Mouse (Mus musculus): ENCODE results near the gene S1pr4. TPM values are rescaled to one million over a fixed set of nuclear protein-coding genes. Genes with fewer than 3 reads are reported as not detected.

S1pr4 gene
- polyA plus RNA-seq, 2 experiments: 1.5 to 1.8 TPM

- Histone ChIP-seq H3K36me3 (replicated peaks; ENCODE audit: control insufficient read depth, insufficient read depth, low read depth) (no peaks in the 10 kb centered on the region), H3K27me3 (ENCODE audit: control insufficient read depth, insufficient read depth, low read length) (no peaks in the 10 kb centered on the region), H3K4me3 (ENCODE audit: insufficient read depth in 1 of 2, low read depth in 2 of 2, low read length in 2 of 2) (peak overlapping the region; percentile 6 to 19; a peak in 3 of 4 replicates), H3K9ac (replicated peaks) (no peak overlapping the region), H3K4me1 (replicated peaks; ENCODE audit: control insufficient read depth in 2 of 2, insufficient read depth in 2 of 2, low read length in 1 of 2) (peaks cover 10 to 20% of the 10 kb centered on the region in 2 experiments), H3K27ac (no peak overlapping the region), H3K4me2 (ENCODE audit: low read depth) (peak overlapping the region; percentile 36), H3K9me3 (ENCODE audit: control insufficient read depth, low read length) (no peaks in the 10 kb centered on the region)
- TF ChIP-seq EP300 (IDR thresholded peaks at IDR 0.05; ENCODE audit: low read depth) (no peak), CTCF (IDR thresholded peaks at IDR 0.05; ENCODE audit: low read depth) (no peak)
- DNase-seq (ENCODE audit: low read depth in 3 of 3, low spot score in 3 of 3) (no peak), ATAC-seq (ENCODE audit: insufficient read depth) (no peak)
- 34% methylated on average over 23 of the region's 23 CpGs for WGBS (ENCODE audit: insufficient replicate concordance)
Observed at GRCm38 (mm10) chr10:81499250-81499901, 556 bp downstream of the S1pr4 start.

GRCm38 (mm10) chr10:81498316-81499249 lies 1.3 kb downstream of the S1pr4 start:
- no peaks in the 10 kb centered on the region for H3K27me3 ChIP-seq (ENCODE audit: control insufficient read depth, insufficient read depth, low read length)
- peak; percentile 57 for TF ChIP-seq CTCF (IDR thresholded peaks at IDR 0.05; ENCODE audit: low read depth)
- TF ChIP-seq EP300 (IDR thresholded peaks at IDR 0.05; ENCODE audit: low read depth): no peak
- H3K4me2 ChIP-seq (ENCODE audit: low read depth): peak overlapping the region; percentile 73
- no peaks in the 10 kb centered on the region for H3K9me3 ChIP-seq (ENCODE audit: control insufficient read depth, low read length)
- 67% methylated on average over 38 of the region's 38 CpGs for WGBS (ENCODE audit: insufficient replicate concordance)
- H3K9ac ChIP-seq (replicated peaks): no peak overlapping the region
- no peak overlapping the region for H3K27ac ChIP-seq
- H3K4me3 ChIP-seq (ENCODE audit: insufficient read depth in 1 of 2, low read depth in 2 of 2, low read length in 2 of 2): peak overlapping the region; percentile 6 to 72; a peak in 3 of 4 replicates
- ATAC-seq (ENCODE audit: insufficient read depth) (no peak), DNase-seq (ENCODE audit: low read depth in 3 of 3, low spot score in 3 of 3) (no peak)
- H3K4me1 ChIP-seq (replicated peaks; ENCODE audit: control insufficient read depth in 2 of 2, insufficient read depth in 2 of 2, low read length in 1 of 2): peaks cover 10 to 20% of the 10 kb centered on the region in 2 experiments
- no peaks in the 10 kb centered on the region for H3K36me3 ChIP-seq (replicated peaks; ENCODE audit: control insufficient read depth, insufficient read depth, low read depth)

- 27% methylated on average over 17 of the region's 17 CpGs for WGBS (ENCODE audit: insufficient replicate concordance)
- Histone ChIP-seq H3K9me3 (ENCODE audit: control insufficient read depth, low read length) (no peaks in the 10 kb centered on the region), H3K27ac (peak overlapping the region; percentile 18), H3K9ac (replicated peaks) (peak overlapping the region; percentile 24; the same call in 1 of the 2 replicates), H3K27me3 (ENCODE audit: control insufficient read depth, insufficient read depth, low read length) (no peaks in the 10 kb centered on the region), H3K4me2 (ENCODE audit: low read depth) (peak overlapping the region; percentile 73), H3K4me3 (ENCODE audit: insufficient read depth in 1 of 2, low read depth in 2 of 2, low read length in 2 of 2) (peak overlapping the region; percentile 26 to 72), H3K4me1 (replicated peaks; ENCODE audit: control insufficient read depth in 2 of 2, insufficient read depth in 2 of 2, low read length in 1 of 2) (peaks cover 10 to 20% of the 10 kb centered on the region in 2 experiments), H3K36me3 (replicated peaks; ENCODE audit: control insufficient read depth, insufficient read depth, low read depth) (no peaks in the 10 kb centered on the region; the same call in none of the 2 replicates)
- DNase-seq (ENCODE audit: low read depth in 3 of 3, low spot score in 3 of 3) (peak in 2 of 3 experiments; percentile 56 to 57), ATAC-seq (ENCODE audit: insufficient read depth) (no peak; the same call in 1 of the 2 replicates)
- TF ChIP-seq CTCF (IDR thresholded peaks at IDR 0.05; ENCODE audit: low read depth) (no peak), EP300 (IDR thresholded peaks at IDR 0.05; ENCODE audit: low read depth) (peak; percentile 58)
Observed at GRCm38 (mm10) chr10:81497401-81498270, 2.3 kb downstream of the S1pr4 start.

GRCm38 (mm10) chr10:81496969-81497368 lies 3.0 kb downstream of the S1pr4 start:
- Histone ChIP-seq H3K9me3 (ENCODE audit: control insufficient read depth, low read length) (no peaks in the 10 kb centered on the region), H3K27ac (peak overlapping the region; percentile 16; the same call in 1 of the 2 replicates), H3K27me3 (ENCODE audit: control insufficient read depth, insufficient read depth, low read length) (no peaks in the 10 kb centered on the region), H3K36me3 (replicated peaks; ENCODE audit: control insufficient read depth, insufficient read depth, low read depth) (peaks cover 2% of the 10 kb centered on the region), H3K4me3 (ENCODE audit: insufficient read depth in 1 of 2, low read depth in 2 of 2, low read length in 2 of 2) (peak overlapping the region; percentile 26 to 72; a peak in 2 of 4 replicates), H3K4me2 (ENCODE audit: low read depth) (peak overlapping the region; percentile 73), H3K4me1 (replicated peaks; ENCODE audit: control insufficient read depth in 2 of 2, insufficient read depth in 2 of 2, low read length in 1 of 2) (peaks cover 10 to 20% of the 10 kb centered on the region in 2 experiments), H3K9ac (replicated peaks) (peak overlapping the region; percentile 51)
- DNase-seq (ENCODE audit: low read depth in 3 of 3, low spot score in 3 of 3): no peak
- ATAC-seq (ENCODE audit: insufficient read depth): no peak
- whole genome bisulfite sequencing (ENCODE audit: insufficient replicate concordance): 13% methylated on average over 4 of the region's 4 CpGs
- TF ChIP-seq EP300 (IDR thresholded peaks at IDR 0.05; ENCODE audit: low read depth): no peak
- TF ChIP-seq CTCF (IDR thresholded peaks at IDR 0.05; ENCODE audit: low read depth): no peak
